Mouse (Mus musculus) heart, embryonic 14.5 days (tissue): Measurements from ENCODE around the gene Acsl1. TPM values are rescaled to one million over a fixed set of nuclear protein-coding genes. Genes with fewer than 3 reads are reported as not detected.

Experiments
- ATAC-seq: fragments of 200-750 bp; cut with Nextera tagmentation; 2 replicates; pipeline ENCODE4 v1.8.0; 2017; ENCODE audit warnings: low read depth, moderate TSS enrichment; ENCODE audit not compliant: insufficient number of reproducible peaks, insufficient read depth, low FRiP score
- H3K27ac ChIP-seq, 2 experiments: fragments of 200-500 bp in 1 of 2; fragments of 300-500 bp in 1 of 2; sonication (generic) in 1 of 2; replicated peaks in 1 of 2; 2 replicates each; pipeline ENCODE4 v1.5.1; 2012 to 2014; ENCODE audit warnings: low read depth in 2 of 2, low read length in 2 of 2, control low read depth in 1 of 2, mild to moderate bottlenecking in 1 of 2, mixed read lengths in 1 of 2; ENCODE audit not compliant: control insufficient read depth in 1 of 2, insufficient read depth in 1 of 2
- H3K27me3 ChIP-seq: fragments of 300-500 bp; sonication (generic); 2 replicates; pipeline ENCODE4 v1.6.1; 2014; ENCODE audit warnings: mild to moderate bottlenecking, low read length, control low read depth; ENCODE audit not compliant: control insufficient read depth, insufficient read depth
- H3K36me3 ChIP-seq: fragments of 300-500 bp; sonication (generic); 2 replicates; pipeline ENCODE4 v1.6.1; 2014; ENCODE audit warnings: mild to moderate bottlenecking, control low read depth, low read length, mixed read lengths; ENCODE audit not compliant: control insufficient read depth, insufficient read depth
- H3K4me1 ChIP-seq, 2 experiments: fragments of 200-500 bp in 1 of 2; fragments of 300-500 bp in 1 of 2; sonication (generic) in 1 of 2; 2 replicates each; pipeline ENCODE4 v1.6.1; 2012 to 2014; ENCODE audit warnings: low read length in 2 of 2, control low read depth in 1 of 2, mixed read lengths in 1 of 2; ENCODE audit not compliant: control insufficient read depth in 2 of 2, insufficient read depth in 2 of 2
- H3K4me2 ChIP-seq: fragments of 300-500 bp; sonication (generic); 2 replicates; pipeline ENCODE4 v1.6.1; 2014; ENCODE audit warnings: mild to moderate bottlenecking, low read length
- H3K4me3 ChIP-seq, 2 experiments: fragments of 200-500 bp in 1 of 2; fragments of 300-500 bp in 1 of 2; sonication (generic) in 1 of 2; 2 replicates each; pipeline ENCODE4 v1.5.1; 2012 to 2014; ENCODE audit warnings: low read length in 2 of 2, mild to moderate bottlenecking in 2 of 2, control low read depth in 1 of 2, low read depth in 1 of 2, moderate library complexity in 1 of 2; ENCODE audit not compliant: control insufficient read depth in 1 of 2, insufficient read depth in 1 of 2
- H3K9ac ChIP-seq: fragments of 300-500 bp; sonication (generic); 2 replicates; pipeline ENCODE4 v1.6.1; 2014; ENCODE audit warnings: mild to moderate bottlenecking, low read length
- H3K9me3 ChIP-seq: fragments of 300-500 bp; sonication (generic); 2 replicates; pipeline ENCODE4 v1.6.1; 2016; ENCODE audit warnings: low read length, control low read depth; ENCODE audit not compliant: control insufficient read depth
- WGBS: fragments of 180-500 bp; shearing (Covaris S2); extraction: QIAGEN DNeasy Blood & Tissue Kit; methylation state at CpG from one replicate; pipeline ENCODE4 v1.1.7; 2014; 5-methylcytosine and 5-hydroxymethylcytosine counted together
- polyA plus RNA-seq: library from polyadenylated mRNA; unstranded; fragments of >200 nt; fragmentation: Nextera tagmentation; extraction: Ambion mirVana; gene quantifications from 2 replicates; pipeline ENCODE4 v1.2.1, GENCODE M21; 2014

Acsl1 gene
- polyA plus RNA-seq, 1 experiment from 2014 or later = 44.1 TPM

GRCm38 (mm10) chr8:46475942-46476341 lies 5.1 kb downstream of the Acsl1 start:
- no peak for ATAC-seq

GRCm38 (mm10) chr8:46477747-46478458 lies 7.1 kb downstream of the Acsl1 start:
- Histone ChIP-seq H3K9me3 (no peaks in the 10 kb centered on the region), H3K4me2 (no peak overlapping the region), H3K4me1 (peaks cover 12 to 24% of the 10 kb centered on the region in 2 experiments), H3K36me3 (no peaks in the 10 kb centered on the region), H3K27ac (no peak overlapping the region), H3K9ac (no peak overlapping the region), H3K27me3 (no peaks in the 10 kb centered on the region), H3K4me3 (no peak overlapping the region)
- 70% methylated on average over 9 of the region's 9 CpGs for WGBS
- no peak for ATAC-seq

More at GRCm38 (mm10) chr8:46475942-46476341, 5.1 kb downstream of the Acsl1 start:
- H3K36me3 ChIP-seq = no peaks in the 10 kb centered on the region
- H3K9me3 ChIP-seq = no peaks in the 10 kb centered on the region
- no peak overlapping the region for H3K4me3 ChIP-seq
- H3K4me1 ChIP-seq = peaks cover 13 to 37% of the 10 kb centered on the region in 2 experiments
- no peak overlapping the region for H3K27ac ChIP-seq
- H3K4me2 ChIP-seq = no peak overlapping the region
- no peaks in the 10 kb centered on the region for H3K27me3 ChIP-seq
- WGBS = 88% methylated on average over 3 of the region's 3 CpGs
- no peak overlapping the region for H3K9ac ChIP-seq

GRCm38 (mm10) chr8:46478783-46479182 lies 7.9 kb downstream of the Acsl1 start:
- H3K4me1 ChIP-seq = peaks cover 12 to 24% of the 10 kb centered on the region in 2 experiments
- no peaks in the 10 kb centered on the region for H3K36me3 ChIP-seq
- no peaks in the 10 kb centered on the region for H3K27me3 ChIP-seq
- H3K4me2 ChIP-seq = no peak overlapping the region
- H3K4me3 ChIP-seq = no peak overlapping the region
- H3K27ac ChIP-seq = no peak overlapping the region
- H3K9me3 ChIP-seq = no peaks in the 10 kb centered on the region
- ATAC-seq = no peak
- 77% methylated on average over 10 of the region's 10 CpGs for WGBS
- no peak overlapping the region for H3K9ac ChIP-seq

DNA sequence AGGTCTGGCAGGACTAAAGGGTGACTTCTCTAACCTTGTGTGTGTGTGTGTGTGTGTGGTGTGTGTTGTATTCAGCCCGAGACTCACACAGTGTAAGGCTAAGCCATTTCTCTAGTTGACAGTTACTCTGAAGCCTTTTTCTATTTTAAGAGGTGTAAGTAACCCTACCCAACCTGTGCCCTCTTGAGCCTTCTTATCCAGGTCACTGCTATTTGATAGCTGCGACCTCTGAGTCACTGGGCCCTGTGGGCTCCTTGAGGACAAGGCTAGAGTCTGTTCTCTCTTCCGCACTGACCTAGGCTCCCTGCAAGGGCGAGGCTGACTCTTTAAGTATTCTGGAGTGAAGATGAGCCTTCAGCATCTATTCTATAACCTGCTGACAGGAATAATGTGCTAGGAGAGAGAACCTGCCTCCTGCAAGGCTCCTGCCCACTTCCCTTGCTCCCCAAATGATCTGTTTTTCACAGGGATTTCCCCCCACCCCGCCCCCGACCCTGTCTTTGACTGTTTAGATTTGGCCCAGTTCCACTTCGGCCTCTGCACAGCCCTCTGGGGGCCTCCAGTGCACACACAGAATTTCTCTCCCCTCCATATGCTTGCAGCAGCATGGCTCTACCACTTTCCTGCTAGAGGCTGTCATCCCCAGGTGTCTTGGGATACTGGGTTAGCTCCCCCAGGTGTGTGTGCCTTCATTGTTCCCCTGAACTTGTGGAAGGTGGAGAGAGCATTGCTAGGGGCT lies 9.1 kb downstream of the Acsl1 start:
- Histone ChIP-seq H3K9ac (peak overlapping the region; percentile 13; the same call in 1 of the 2 replicates), H3K4me3 (no peak overlapping the region), H3K27ac (peak overlapping the region; percentile 32 to 75; a peak in 3 of 4 replicates), H3K4me1 (peaks cover 12 to 24% of the 10 kb centered on the region in 2 experiments), H3K9me3 (no peaks in the 10 kb centered on the region), H3K4me2 (peak overlapping the region; percentile 26; the same call in 1 of the 2 replicates), H3K27me3 (no peaks in the 10 kb centered on the region), H3K36me3 (no peaks in the 10 kb centered on the region)
- no peak; the same call in 1 of the 2 replicates for ATAC-seq
- 20% methylated on average over 7 of the region's 7 CpGs for WGBS

DNA sequence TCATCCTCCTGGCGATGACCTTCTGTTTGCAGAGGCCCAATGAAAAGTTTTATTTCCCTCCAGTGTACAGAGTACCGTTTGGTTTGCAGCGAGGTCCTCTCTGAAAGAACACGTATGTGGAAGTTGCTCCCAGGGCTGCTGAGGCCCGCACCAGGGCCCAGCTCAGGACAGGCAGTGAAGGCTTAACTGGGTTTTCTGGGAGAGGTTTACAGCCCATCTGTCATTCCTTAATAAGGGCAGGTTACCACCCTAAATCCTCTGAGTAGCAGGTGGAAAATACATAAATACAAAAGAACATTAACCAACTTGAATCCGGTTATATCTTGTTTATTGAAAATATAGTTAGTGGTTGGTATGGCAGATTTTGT lies 9.7 kb downstream of the Acsl1 start:
- WGBS = 59% methylated on average over 6 of the region's 6 CpGs
- no peaks in the 10 kb centered on the region for H3K27me3 ChIP-seq
- no peak overlapping the region for H3K4me3 ChIP-seq
- peaks cover 12 to 24% of the 10 kb centered on the region in 2 experiments for H3K4me1 ChIP-seq
- 0 out of 2 replicates have a peak overlapping the region, but pooled peaks have one; percentile 13 for H3K9ac ChIP-seq
- H3K9me3 ChIP-seq = no peaks in the 10 kb centered on the region
- no peaks in the 10 kb centered on the region for H3K36me3 ChIP-seq
- H3K27ac ChIP-seq = peak overlapping the region; percentile 32 to 75
- H3K4me2 ChIP-seq = 0 out of 2 replicates have a peak overlapping the region, but pooled peaks have one; percentile 26
- no peak for ATAC-seq

DNA sequence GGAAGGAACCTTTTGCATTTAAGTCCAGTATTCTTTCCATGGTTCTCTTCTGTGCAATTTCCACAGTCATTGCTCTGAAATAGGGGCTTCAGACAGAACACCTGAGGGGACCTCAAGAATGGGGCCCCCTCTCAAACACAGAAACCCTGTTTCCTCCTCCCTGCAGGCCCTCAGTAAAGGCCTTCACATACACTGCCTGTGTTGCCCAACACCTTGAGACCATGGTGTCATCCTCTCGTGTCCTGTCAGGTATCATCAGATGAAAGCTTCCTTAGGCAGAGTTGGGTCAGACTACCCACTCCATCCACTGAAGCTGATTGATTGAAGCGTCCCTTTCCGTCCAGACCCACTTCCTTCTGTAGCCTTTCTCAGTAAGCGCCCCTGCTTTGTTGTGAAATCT lies 11.9 kb downstream of the Acsl1 start:
- Histone ChIP-seq H3K4me3 (no peak overlapping the region), H3K9ac (no peak overlapping the region), H3K27ac (no peak overlapping the region), H3K36me3 (no peaks in the 10 kb centered on the region), H3K4me2 (no peak overlapping the region), H3K9me3 (no peaks in the 10 kb centered on the region), H3K27me3 (no peaks in the 10 kb centered on the region), H3K4me1 (peaks cover 12 to 27% of the 10 kb centered on the region in 2 experiments)
- no peak for ATAC-seq
- 86% methylated on average over 4 of the region's 4 CpGs for WGBS

DNA sequence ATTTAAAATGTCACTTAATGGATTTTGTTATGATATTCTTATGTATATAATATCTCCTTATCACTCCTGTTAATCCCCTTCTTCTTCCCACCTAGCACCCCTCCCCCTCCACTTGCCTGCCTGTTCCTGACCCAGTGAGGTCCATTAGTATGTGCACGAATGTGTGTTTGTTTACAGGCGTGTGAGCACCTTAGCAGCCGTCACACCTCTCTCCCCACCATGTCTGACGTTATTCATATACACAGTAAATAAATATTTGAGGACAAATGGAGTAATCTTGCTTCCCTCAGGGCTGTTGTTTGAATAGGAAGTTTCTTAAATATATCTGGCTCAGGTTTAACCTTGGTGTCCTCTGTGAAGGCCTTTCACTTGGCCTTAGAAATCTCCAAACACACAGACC lies 12.4 kb downstream of the Acsl1 start:
- Histone ChIP-seq H3K9me3 (no peaks in the 10 kb centered on the region), H3K4me2 (no peak overlapping the region), H3K27me3 (no peaks in the 10 kb centered on the region), H3K9ac (no peak overlapping the region), H3K36me3 (no peaks in the 10 kb centered on the region), H3K4me1 (peaks cover 15 to 27% of the 10 kb centered on the region in 2 experiments), H3K4me3 (no peak overlapping the region), H3K27ac (no peak overlapping the region)
- WGBS = 80% methylated on average over 4 of the region's 4 CpGs
- no peak for ATAC-seq
